Mouse (Mus musculus) kidney, adult 2 months (tissue): ENCODE results near the gene Alg11. TPM values are rescaled to one million over a fixed set of nuclear protein-coding genes. Genes with fewer than 3 reads are reported as not detected.

Experiments used
- DNase-seq: peaks from one replicate; pipeline ENCODE4 v3.0.0; 2021
- H3K27ac ChIP-seq: fragments of 200-500 bp; 2 replicates; pipeline ENCODE4 v1.5.1; 2012; ENCODE audit warnings: low read depth, low read length, control low read depth, inconsistent platforms; ENCODE audit not compliant: insufficient read depth
- H3K27me3 ChIP-seq: fragments of 200-500 bp; replicated peaks from 2 replicates; pipeline ENCODE4 v1.6.1; 2012; ENCODE audit warnings: mild to moderate bottlenecking, moderate library complexity, low read length, inconsistent platforms; ENCODE audit not compliant: control insufficient read depth, insufficient read depth
- H3K36me3 ChIP-seq: fragments of 200-500 bp; 2 replicates; pipeline ENCODE4 v1.6.1; 2012; ENCODE audit warnings: mild to moderate bottlenecking, moderate library complexity, low read length, inconsistent platforms; ENCODE audit not compliant: control insufficient read depth, insufficient read depth
- H3K4me1 ChIP-seq: fragments of 200-500 bp; 2 replicates; pipeline ENCODE4 v1.6.1; 2011; ENCODE audit warnings: low read length; ENCODE audit not compliant: control insufficient read depth, insufficient read depth
- H3K4me3 ChIP-seq: fragments of 200-500 bp; 2 replicates; pipeline ENCODE4 v1.5.1; 2011; ENCODE audit warnings: mild to moderate bottlenecking, low read depth, low read length, control low read depth; ENCODE audit not compliant: insufficient read depth
- CTCF ChIP-seq: fragments of 200-500 bp; conservative IDR thresholded peaks from 2 replicates; pipeline ENCODE4 v1.5.1; 2011; ENCODE audit warnings: low read depth, mild to moderate bottlenecking, control low read depth, low read length, moderate library complexity, mixed read lengths; ENCODE audit not compliant: insufficient read depth, insufficient read length
- POLR2A ChIP-seq: fragments of 200-500 bp; IDR thresholded peaks from one replicate; pipeline ENCODE4 v1.6.1; 2011; ENCODE audit warnings: low read depth, low read length, control low read depth
- WGBS: fragments of 180-500 bp; shearing (Covaris S2); methylation state at CpG from one replicate; pipeline ENCODE4 v1.1.7; 2018; 5-methylcytosine and 5-hydroxymethylcytosine counted together
- polyA plus RNA-seq: library from polyadenylated mRNA; depleted of rRNA; stranded (reverse); fragments of >200 nt; gene quantifications from 2 replicates; pipeline ENCODE4 v1.2.3, GENCODE M21; 2012

The Alg11 gene
- polyA plus RNA-seq, 1 experiment, result 5.7 TPM

DNA sequence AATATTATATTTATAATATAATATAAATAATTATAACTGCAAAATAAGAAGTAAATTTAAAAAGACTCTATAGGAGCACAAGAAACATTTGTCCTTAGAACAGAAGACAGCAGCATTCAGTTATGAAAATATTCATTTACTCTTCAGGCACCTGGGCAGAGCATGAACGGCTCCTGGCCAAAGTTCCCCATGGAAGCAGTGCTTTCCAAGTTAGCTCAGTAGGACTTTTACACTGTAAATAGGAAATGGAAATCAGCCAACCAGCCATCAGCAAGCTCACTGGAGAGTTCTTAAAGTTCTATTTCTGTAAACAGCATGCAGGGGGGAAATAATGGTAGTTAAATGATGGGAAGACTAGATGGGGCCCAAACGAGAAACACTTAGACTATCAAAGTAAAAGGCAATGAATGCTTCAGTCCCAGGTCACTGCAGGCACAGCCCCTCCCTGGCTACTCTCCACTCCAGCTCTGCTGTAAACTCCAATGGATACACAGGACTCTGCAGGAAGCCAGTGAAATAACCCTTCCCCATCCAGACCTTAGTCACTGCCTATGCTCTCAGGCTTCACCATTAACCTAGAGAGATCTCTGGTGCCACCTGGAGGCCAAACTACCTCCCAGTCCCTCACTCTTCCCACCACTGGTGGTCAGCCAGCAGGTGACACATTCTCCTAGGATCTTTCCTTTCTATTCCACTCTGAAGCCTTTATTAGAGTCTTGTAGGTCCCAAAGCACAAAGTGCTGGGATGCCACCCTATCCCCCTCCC lies 12.6 kb upstream of the Alg11 start:
- H3K4me1 ChIP-seq, result no peaks in the 10 kb centered on the region
- no peak overlapping the region for H3K27ac ChIP-seq
- peak; percentile 62 for DNase-seq
- H3K27me3 ChIP-seq, result no peaks in the 10 kb centered on the region
- WGBS, result 32% methylated on average over 2 of the region's 2 CpGs
- no peaks in the 10 kb centered on the region for H3K36me3 ChIP-seq
- H3K4me3 ChIP-seq, result no peak overlapping the region
- TF ChIP-seq CTCF (peak; percentile 88), POLR2A (no peak)

DNA sequence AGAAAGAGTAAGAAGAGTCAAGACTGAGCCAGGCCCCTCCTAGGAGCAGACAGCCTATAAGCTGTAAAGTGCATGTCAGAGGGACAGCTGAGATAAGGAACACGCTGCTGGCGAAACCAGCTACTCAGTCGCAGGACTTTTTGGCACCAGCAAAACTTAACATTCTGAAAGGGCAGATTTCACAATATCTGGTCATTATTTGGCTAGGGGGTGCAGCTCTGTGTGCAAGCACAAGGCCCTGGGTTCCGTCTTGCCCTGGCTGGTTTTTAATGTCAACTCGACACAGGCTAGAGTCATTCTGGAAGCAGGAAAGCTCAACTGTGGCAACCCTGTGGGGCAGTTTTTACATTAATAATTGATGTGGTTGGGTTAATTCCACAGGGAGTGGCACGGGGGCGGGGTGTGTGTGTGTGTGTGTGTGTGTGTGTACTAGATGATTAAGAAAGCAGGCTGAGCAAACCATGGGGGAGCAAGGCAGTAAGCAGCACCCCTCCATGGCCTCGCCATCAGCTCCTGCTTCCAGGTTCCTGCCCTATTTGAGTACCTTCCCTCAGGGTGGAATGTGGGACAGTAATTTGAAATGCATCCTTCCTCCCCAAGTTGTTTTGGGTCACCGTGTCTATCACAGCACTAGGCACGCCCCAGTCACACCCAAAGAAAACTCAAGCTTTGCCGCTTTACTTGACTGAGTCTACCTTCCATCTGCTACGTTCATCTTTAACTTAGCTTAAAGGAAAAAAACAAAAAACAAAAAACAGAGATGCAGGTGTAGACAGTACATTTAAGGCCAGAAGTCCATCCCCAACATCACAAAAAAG lies 5.6 kb upstream of the Alg11 start:
- Histone ChIP-seq H3K4me1 (no peaks in the 10 kb centered on the region), H3K27ac (no peak overlapping the region), H3K27me3 (no peaks in the 10 kb centered on the region), H3K4me3 (no peak overlapping the region), H3K36me3 (no peaks in the 10 kb centered on the region)
- WGBS, result 73% methylated on average over 12 of the region's 12 CpGs
- DNase-seq, result peak; percentile 49
- TF ChIP-seq CTCF, result no peak
- no peak for TF ChIP-seq POLR2A

DNA sequence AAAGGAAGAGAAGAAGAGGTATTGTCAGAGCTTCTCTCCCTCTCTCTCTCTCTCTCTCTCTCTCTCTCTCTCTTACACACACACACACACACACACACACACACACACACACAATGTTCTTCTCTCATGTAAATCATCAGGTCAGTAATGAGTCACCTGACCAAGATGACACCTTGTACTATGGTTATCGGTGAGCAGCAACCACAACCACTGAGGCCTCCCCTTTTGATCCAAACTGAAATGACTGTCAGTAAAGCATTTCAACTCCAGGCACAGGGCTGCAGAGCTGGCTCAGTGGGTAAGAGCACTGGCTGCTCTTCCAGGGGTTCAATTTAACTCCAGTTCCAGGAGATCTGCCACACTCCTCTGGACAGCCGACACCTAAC lies 5.0 kb upstream of the Alg11 start:
- Histone ChIP-seq H3K4me3 (no peak overlapping the region), H3K4me1 (no peaks in the 10 kb centered on the region), H3K27ac (no peak overlapping the region), H3K27me3 (no peaks in the 10 kb centered on the region), H3K36me3 (no peaks in the 10 kb centered on the region)
- 86% methylated on average over 2 of the region's 2 CpGs for WGBS
- TF ChIP-seq POLR2A, result no peak
- no peak for TF ChIP-seq CTCF
- DNase-seq, result no peak

DNA sequence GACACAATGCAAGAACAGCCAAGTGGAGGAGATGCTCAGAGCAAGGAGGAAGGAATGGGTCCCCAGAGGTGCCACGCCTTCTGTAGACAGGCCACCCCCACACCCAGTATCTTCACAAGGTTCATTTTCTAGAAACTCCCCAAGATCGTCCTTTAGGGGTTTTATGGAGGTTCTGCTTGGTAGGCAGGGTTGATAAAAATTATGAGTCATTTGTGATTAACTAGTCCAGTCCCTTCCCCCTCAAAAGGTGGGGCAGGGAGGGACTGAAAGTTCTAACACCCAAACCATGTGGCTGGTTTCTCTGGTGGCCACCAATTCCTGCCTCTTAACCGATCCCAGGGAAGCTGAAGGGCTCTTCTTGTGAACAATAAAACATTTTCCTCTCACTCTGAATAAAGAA lies 3.7 kb upstream of the Alg11 start:
- TF ChIP-seq CTCF (no peak), POLR2A (no peak)
- Histone ChIP-seq H3K27ac (no peak overlapping the region), H3K4me1 (no peaks in the 10 kb centered on the region), H3K36me3 (no peaks in the 10 kb centered on the region), H3K27me3 (no peaks in the 10 kb centered on the region), H3K4me3 (no peak overlapping the region)
- 61% methylated on average over 3 of the region's 3 CpGs for WGBS
- no peak for DNase-seq

DNA sequence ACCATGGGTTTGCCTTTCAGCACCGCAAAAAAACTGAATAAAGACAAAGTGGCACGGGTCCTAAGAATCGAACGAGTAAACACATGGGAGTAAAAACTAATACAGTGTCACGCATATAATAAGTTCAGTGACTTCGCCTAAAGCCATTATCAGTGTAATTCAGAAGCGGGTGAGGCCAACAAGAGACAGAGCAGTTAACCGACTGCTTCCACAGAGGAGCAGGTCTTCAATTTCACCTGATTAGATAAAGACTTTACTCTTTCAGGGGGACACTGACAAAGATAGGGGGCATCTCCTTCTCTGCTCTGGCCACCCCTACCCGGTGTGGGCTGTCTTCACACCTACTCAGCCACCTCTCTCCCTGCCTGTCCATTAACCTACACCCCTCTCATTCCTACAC lies 2.2 kb upstream of the Alg11 start:
- no peak for DNase-seq
- Histone ChIP-seq H3K4me1 (no peaks in the 10 kb centered on the region), H3K27ac (no peak overlapping the region), H3K4me3 (no peak overlapping the region), H3K27me3 (no peaks in the 10 kb centered on the region), H3K36me3 (no peaks in the 10 kb centered on the region)
- 86% methylated on average over 9 of the region's 9 CpGs for WGBS
- TF ChIP-seq POLR2A (no peak), CTCF (no peak)

DNA sequence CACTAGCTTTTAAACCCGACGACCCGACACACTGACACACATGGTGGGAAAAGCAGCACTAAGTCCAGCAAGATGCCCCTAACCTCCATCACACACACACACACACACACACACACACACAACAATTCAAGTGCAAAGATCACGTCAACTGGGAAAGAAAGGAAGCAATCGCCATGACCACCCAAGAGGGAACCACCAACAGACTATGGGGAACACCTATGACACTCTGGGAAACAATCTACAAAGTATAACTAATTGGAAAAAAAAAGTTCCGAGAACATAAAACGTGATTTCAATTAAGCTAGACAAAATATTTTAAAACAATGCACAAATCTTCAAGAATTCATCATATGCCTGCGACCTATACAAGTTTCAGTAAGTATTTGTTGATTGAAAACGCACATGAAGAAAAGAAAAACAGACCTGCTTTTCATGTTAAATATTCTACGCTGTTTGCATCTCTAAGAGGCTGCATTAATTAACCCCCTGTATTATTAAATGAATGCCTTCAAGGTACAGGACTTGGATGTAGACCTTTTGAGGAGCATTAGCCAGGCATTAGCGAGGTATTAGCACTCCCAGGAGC lies 1.3 kb upstream of the Alg11 start:
- Histone ChIP-seq H3K36me3 (no peaks in the 10 kb centered on the region), H3K4me3 (peak overlapping the region; percentile 95), H3K27ac (no peak overlapping the region), H3K4me1 (no peaks in the 10 kb centered on the region), H3K27me3 (no peaks in the 10 kb centered on the region)
- no peak for TF ChIP-seq POLR2A
- no peak for TF ChIP-seq CTCF
- DNase-seq, result no peak
- WGBS, result 55% methylated on average over 11 of the region's 11 CpGs

DNA sequence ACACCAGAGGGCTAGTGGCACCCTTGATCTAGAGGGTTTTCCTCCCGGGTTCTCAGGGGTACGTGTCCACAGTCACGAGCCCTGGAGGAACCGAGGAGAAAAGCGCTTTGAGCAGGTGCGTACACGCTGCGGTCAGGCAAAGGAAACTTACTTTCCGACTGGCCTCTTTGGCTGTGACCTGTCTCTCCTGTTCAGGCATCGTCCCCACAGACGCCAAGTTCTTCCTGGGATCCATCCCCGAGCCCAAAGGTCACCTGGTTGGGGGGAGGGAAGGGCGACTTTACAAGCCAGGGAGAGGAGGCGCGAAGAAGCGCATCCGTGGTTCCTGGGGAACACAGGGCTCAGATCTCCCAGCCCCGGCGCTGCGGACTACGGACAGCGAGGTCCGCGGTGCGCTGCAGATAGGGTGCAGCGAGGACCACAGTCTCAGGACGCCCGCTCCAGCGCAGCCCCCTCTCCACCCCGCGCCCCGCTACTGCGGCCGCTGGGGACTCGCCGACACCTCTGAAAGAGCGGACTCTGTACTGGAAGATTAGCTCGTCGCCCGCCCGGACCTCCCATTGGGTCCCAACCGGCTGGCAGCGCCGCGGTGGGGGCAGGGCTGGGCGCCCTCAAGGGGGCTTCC lies 588 bp upstream of the Alg11 start, which contains the start of gene Atp7b:
Gene Atp7b, minus strand, starts transcription at position 485 of the 625 bp plus-strand sequence.
- H3K4me1 ChIP-seq, result no peaks in the 10 kb centered on the region
- TF ChIP-seq CTCF (no peak), POLR2A (no peak)
- H3K27me3 ChIP-seq, result no peaks in the 10 kb centered on the region
- under 1% methylated on average over 45 of the region's 46 CpGs for WGBS
- H3K4me3 ChIP-seq, result peak within 1 kb of the TSS; percentile 95
- peak; percentile 86 for DNase-seq
- H3K27ac ChIP-seq, result no peak within 1 kb of the TSS
- H3K36me3 ChIP-seq, result peaks cover under 1% of the 10 kb centered on the region
